Mouse (Mus musculus) neural tube, embryonic 14.5 days (tissue): ENCODE measurements at regions not wholly inside any gene's neighbourhood (a gene's known extent, or its start where the extent isn't known, plus 50 kb on each side); places are given as distances from the start of the nearest gene placed in this dataset.

Source experiments
- ATAC-seq: fragments of 200-750 bp; cut with Nextera tagmentation; 2 replicates; pipeline ENCODE4 v1.8.0; 2017; ENCODE audit warnings: low read depth, mild to moderate bottlenecking, moderate TSS enrichment, moderate library complexity
- H3K27ac ChIP-seq: fragments of 300-500 bp; sonication (generic); 2 replicates; pipeline ENCODE4 v1.5.1; 2014; ENCODE audit warnings: low read depth, mild to moderate bottlenecking, control low read depth, low read length, moderate library complexity, mixed read lengths
- H3K27me3 ChIP-seq: fragments of 300-500 bp; sonication (generic); 2 replicates; pipeline ENCODE4 v1.6.1; 2014; ENCODE audit warnings: low read length; ENCODE audit not compliant: control insufficient read depth, insufficient read depth
- H3K36me3 ChIP-seq: fragments of 300-500 bp; sonication (generic); 2 replicates; pipeline ENCODE4 v1.6.1; 2014; ENCODE audit warnings: low read length, mixed read lengths; ENCODE audit not compliant: control insufficient read depth, insufficient read depth
- H3K4me1 ChIP-seq: fragments of 300-500 bp; sonication (generic); 2 replicates; pipeline ENCODE4 v1.6.1; 2014; ENCODE audit warnings: low read length; ENCODE audit not compliant: control insufficient read depth, insufficient read depth
- H3K4me2 ChIP-seq: fragments of 300-500 bp; sonication (generic); 2 replicates; pipeline ENCODE4 v1.6.1; 2014; ENCODE audit warnings: mild to moderate bottlenecking, low read depth, low read length, control low read depth
- H3K4me3 ChIP-seq: fragments of 300-500 bp; sonication (generic); 2 replicates; pipeline ENCODE4 v1.5.1; 2014; ENCODE audit warnings: low read depth, low read length, control low read depth, mixed read lengths
- H3K9ac ChIP-seq: fragments of 300-500 bp; sonication (generic); replicated peaks from 2 replicates; pipeline ENCODE4 v1.6.1; 2014; ENCODE audit warnings: low read depth, mild to moderate bottlenecking, control low read depth, low read length, mixed read lengths
- H3K9me3 ChIP-seq: fragments of 300-500 bp; sonication (generic); 2 replicates; pipeline ENCODE4 v1.6.1; 2016; ENCODE audit warnings: low read length; ENCODE audit not compliant: control insufficient read depth
- WGBS: fragments of 180-500 bp; shearing (Covaris S2); extraction: QIAGEN DNeasy Blood & Tissue Kit; methylation state at CpG from one replicate; pipeline ENCODE4 v1.1.7; 2014; 5-methylcytosine and 5-hydroxymethylcytosine counted together

DNA sequence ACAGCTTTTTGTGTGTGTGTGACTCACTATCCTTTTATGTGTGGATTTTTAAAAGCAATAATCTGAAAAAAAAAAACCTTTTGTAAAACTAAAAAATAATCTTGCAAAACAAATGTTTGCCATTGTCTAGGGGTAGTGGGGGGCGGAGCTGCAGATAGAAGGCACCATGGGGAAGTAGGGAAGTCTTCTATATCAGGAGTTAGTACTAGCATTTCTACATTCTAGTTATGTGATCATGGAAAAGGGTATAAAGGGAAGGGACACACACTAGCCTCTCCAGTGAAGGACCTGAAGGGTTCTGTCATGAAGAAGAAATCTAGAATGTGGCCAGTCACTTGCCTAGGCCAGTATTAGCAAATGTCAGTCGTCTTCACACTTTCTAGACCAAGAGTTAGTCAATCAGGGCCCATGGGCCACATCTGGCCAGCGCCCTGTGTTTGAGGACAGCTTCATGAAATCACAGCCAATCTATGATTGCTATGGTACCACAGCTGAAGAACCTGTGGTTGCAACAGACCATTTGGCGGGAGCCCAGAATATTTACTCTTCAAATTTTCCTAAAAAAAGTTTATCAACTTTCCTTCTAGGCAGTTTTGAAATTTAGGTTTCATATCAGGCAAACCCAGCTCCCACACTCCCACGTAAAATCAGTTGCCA is 101.9 kb upstream of the Cpeb2 start:
- H3K9ac ChIP-seq = no peak overlapping the region
- H3K9me3 ChIP-seq = no peaks in the 10 kb centered on the region
- no peak for ATAC-seq
- no peaks in the 10 kb centered on the region for H3K27me3 ChIP-seq
- H3K36me3 ChIP-seq = no peaks in the 10 kb centered on the region
- WGBS = 95% methylated on average over 5 of the region's 5 CpGs
- no peak overlapping the region for H3K4me3 ChIP-seq
- no peaks in the 10 kb centered on the region for H3K4me1 ChIP-seq
- no peak overlapping the region for H3K27ac ChIP-seq
- H3K4me2 ChIP-seq = no peak overlapping the region

DNA sequence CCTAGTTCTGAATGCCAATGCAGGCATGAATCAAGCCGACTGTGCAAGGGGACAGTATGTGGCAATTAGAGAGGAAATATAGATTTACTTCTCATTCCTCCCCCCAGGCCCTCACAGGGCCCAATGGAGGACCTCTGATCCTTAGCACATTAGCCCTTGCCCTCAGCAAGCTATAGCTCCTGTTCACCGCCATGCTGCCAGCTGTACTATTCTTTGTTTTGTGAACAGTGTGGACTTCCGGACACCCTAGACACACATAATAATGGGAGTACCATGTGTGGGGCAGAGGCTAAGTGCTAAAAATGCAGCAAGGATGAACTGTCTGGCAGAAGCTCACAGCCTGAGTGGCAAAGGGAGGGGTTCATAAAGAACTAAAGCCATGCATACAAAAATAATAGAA is 99.3 kb upstream of the Cpeb2 start:
- ATAC-seq = no peak
- no peak overlapping the region for H3K9ac ChIP-seq
- H3K4me1 ChIP-seq = no peaks in the 10 kb centered on the region
- no peaks in the 10 kb centered on the region for H3K36me3 ChIP-seq
- no peak overlapping the region for H3K4me2 ChIP-seq
- 68% methylated on average over 3 of the region's 3 CpGs for WGBS
- no peak overlapping the region for H3K4me3 ChIP-seq
- H3K27me3 ChIP-seq = no peaks in the 10 kb centered on the region
- no peaks in the 10 kb centered on the region for H3K9me3 ChIP-seq
- H3K27ac ChIP-seq = no peak overlapping the region

DNA sequence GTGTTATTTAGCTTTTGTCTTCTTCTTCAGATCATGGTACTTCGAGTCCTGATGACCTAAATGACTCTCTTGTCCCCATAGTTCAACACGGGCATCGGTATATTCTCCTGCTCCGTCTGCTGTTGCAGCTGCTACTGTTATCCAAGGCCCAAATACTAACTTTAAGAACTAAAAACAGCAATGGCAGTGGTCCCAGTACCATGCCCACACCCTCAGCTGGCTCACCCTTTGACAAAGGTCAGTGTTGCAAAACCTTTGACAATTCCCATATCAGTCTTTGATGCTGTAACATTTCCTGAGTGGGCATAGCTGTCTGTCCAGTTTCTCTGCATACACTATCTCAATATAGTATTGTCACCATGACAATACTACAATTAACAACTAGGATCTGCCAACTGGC is 96.8 kb upstream of the Cpeb2 start:
- Histone ChIP-seq H3K4me3 (no peak overlapping the region), H3K27me3 (no peaks in the 10 kb centered on the region), H3K9me3 (no peaks in the 10 kb centered on the region), H3K27ac (no peak overlapping the region), H3K4me1 (no peaks in the 10 kb centered on the region), H3K36me3 (no peaks in the 10 kb centered on the region), H3K9ac (no peak overlapping the region), H3K4me2 (no peak overlapping the region)
- 86% methylated on average over 4 of the region's 4 CpGs for WGBS
- ATAC-seq = no peak

DNA sequence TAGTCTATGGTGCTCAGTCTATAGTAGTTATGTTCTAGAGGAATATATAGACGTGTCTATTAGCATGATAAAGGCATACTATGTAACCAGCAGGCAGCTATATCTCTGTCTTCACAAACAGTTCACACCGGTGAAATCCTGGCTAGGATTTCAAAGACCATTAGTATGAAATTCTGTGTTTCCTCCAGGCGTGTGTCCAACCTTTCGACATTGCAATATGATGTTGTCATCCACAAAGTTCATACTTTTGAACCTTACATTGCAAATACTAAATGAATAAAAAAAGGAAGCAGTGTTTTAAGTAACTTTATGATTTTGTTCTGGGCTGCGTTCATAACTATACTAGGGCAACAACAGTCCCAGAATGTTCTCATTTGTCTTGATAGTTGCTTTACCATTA is 95.2 kb upstream of the Cpeb2 start:
- Histone ChIP-seq H3K36me3 (no peaks in the 10 kb centered on the region), H3K27me3 (no peaks in the 10 kb centered on the region), H3K4me3 (no peak overlapping the region), H3K9ac (no peak overlapping the region), H3K4me2 (no peak overlapping the region), H3K4me1 (no peaks in the 10 kb centered on the region), H3K27ac (no peak overlapping the region), H3K9me3 (no peaks in the 10 kb centered on the region)
- no peak for ATAC-seq
- WGBS = 85% methylated on average over 5 of the region's 5 CpGs

DNA sequence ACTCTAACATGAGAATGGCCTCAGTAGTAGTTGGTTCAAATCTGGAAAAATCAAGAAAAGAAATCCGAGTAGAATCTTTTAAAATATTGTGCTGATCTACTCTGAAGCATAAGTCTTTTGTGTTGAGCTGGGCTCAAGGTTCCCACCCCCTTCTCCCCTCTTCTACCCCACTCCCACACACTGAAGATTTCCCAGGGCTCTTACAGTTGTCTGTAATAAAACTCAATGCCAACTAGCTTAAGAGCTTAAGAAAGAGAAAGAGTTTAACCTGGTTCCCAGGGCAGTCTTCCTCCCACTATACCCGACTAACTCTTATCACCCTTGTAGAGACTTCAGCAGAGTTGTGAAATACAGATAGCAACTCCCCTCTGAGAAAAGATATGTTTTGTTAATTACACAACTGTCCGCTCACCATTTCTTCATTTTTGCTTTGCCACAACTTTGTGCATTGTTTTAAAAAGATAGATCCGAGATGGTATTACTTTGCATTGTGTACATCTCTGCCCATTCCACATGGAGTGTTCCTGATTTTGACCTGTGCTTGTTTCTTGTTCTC is 94.0 kb upstream of the Cpeb2 start:
- Histone ChIP-seq H3K9ac (no peak overlapping the region), H3K27ac (no peak overlapping the region), H3K27me3 (no peaks in the 10 kb centered on the region), H3K4me2 (no peak overlapping the region), H3K36me3 (no peaks in the 10 kb centered on the region), H3K4me1 (no peaks in the 10 kb centered on the region), H3K9me3 (no peaks in the 10 kb centered on the region), H3K4me3 (no peak overlapping the region)
- no peak for ATAC-seq
- 91% methylated on average over 4 of the region's 4 CpGs for WGBS

DNA sequence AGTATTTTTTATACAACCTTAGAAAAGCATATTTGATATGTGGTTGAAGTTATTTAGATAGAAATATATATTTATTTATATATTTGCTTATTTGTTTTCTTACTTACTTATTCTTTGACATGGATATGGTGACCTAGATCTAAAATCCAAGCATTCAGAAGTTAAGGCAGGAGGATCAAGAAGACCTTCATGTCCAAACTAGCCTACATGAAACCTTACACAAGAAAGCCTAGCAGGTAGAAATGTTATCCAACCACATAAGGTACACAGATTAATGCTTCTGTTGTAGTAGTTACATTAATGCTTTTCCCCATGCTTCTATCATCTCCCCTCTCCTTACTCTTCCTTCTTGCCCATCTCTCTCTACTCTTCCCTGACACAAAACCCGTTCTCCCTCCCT is 93.2 kb upstream of the Cpeb2 start:
- H3K9me3 ChIP-seq = no peaks in the 10 kb centered on the region
- H3K27ac ChIP-seq = no peak overlapping the region
- H3K4me2 ChIP-seq = no peak overlapping the region
- H3K4me1 ChIP-seq = no peaks in the 10 kb centered on the region
- no peaks in the 10 kb centered on the region for H3K36me3 ChIP-seq
- no peaks in the 10 kb centered on the region for H3K27me3 ChIP-seq
- WGBS = 80% methylated on average over 1 of the region's 1 CpGs
- no peak overlapping the region for H3K9ac ChIP-seq
- H3K4me3 ChIP-seq = no peak overlapping the region
- ATAC-seq = no peak

DNA sequence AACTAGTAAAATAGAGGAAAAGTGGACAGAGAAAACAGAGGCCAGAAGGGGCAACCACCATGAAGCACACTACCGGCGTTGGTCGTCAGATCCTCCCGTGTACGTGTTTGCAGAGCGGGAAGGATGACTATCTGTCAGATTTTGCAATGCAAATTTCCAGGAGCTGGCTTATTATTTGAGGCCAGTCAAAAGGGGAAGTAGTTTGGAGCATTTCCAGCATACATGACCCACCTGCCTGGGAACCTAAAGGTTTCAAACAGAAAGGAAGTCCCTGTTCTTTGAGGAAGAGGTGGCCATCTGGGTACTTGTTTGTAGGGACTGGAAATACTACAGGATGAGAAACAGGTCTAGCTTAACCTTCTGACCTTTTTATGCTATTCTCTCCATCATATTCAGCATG is 87.0 kb upstream of the Cpeb2 start:
- ATAC-seq = no peak
- Histone ChIP-seq H3K4me1 (no peaks in the 10 kb centered on the region), H3K9me3 (no peaks in the 10 kb centered on the region), H3K4me2 (no peak overlapping the region), H3K4me3 (no peak overlapping the region), H3K36me3 (no peaks in the 10 kb centered on the region), H3K27me3 (no peaks in the 10 kb centered on the region), H3K27ac (no peak overlapping the region), H3K9ac (no peak overlapping the region)
- WGBS = 79% methylated on average over 6 of the region's 6 CpGs

DNA sequence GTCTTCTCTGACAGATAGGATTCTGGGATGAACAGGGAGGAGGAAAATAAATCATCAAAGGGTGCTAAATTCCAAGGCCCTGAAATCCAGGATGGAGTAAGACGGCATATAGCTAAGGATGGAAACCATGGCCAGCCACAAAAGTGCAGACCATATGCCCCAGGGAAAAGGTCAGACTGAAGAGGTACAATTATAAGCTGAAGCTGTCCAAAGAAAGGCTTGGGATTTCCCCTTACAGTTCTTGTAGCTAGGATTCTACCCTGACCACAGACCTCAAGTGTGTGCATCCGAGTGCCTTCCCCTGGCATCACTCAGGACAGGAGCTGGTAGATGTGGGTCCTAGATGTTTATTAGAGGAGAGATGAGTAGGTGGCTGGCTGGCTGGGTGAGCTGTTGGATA is 86.0 kb upstream of the Cpeb2 start:
- no peak overlapping the region for H3K27ac ChIP-seq
- no peaks in the 10 kb centered on the region for H3K27me3 ChIP-seq
- no peaks in the 10 kb centered on the region for H3K36me3 ChIP-seq
- no peaks in the 10 kb centered on the region for H3K4me1 ChIP-seq
- ATAC-seq = no peak
- no peak overlapping the region for H3K9ac ChIP-seq
- H3K9me3 ChIP-seq = no peaks in the 10 kb centered on the region
- 88% methylated on average over 2 of the region's 2 CpGs for WGBS
- H3K4me3 ChIP-seq = no peak overlapping the region
- no peak overlapping the region for H3K4me2 ChIP-seq

DNA sequence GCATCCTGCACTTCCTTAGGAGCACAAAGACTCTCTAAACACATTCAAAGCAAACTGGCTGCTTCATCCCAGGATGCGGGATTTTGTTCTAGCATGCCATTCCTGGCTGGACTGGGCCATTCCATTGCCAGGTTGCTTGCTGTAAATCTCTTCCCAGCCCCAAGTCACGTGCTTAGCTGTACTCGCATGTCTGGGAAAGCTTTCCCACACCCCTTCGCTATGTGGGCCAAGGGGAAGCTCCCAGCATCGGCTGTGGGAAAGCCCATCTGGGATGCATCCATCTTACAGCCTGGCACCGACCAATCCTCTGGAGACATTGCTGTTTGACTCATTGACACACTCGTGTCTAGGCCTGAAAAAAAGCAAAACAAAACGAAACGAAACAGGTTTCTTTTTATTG is 84.5 kb upstream of the Cpeb2 start:
- Histone ChIP-seq H3K9ac (no peak overlapping the region), H3K27ac (no peak overlapping the region), H3K4me1 (no peaks in the 10 kb centered on the region), H3K4me3 (no peak overlapping the region), H3K9me3 (no peaks in the 10 kb centered on the region), H3K36me3 (no peaks in the 10 kb centered on the region), H3K4me2 (no peak overlapping the region), H3K27me3 (no peaks in the 10 kb centered on the region)
- 32% methylated on average over 9 of the region's 9 CpGs for WGBS
- peak; percentile 77 for ATAC-seq
